Mouse (Mus musculus): ENCODE data around the gene Sp9. TPM values are rescaled to one million over a fixed set of nuclear protein-coding genes. Genes with fewer than 3 reads are reported as not detected.

Sp9 gene
- polyA plus RNA-seq, 1 experiment from 2014 or later: not detected

DNA sequence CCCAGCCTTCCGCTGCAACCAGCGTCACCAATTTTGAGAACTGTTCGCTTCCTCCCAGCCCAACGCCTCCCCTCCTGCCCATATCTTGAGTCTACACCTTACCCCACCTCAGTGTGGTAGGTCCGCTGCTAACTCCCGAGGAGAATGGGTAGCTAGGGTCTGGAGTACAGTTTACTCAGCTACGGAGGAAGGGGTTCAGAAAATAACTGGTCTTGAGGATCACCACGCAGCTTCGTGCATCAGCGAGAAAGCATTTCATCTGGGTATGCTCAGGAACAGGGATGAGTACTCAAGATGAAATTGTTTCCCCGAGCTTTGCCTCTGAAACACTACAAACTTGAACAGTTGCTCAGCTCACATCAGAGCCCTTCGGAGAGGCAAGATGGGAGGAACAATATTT is 3.4 kb upstream of the Sp9 start:
- Histone ChIP-seq H3K27me3 (peaks cover 95% of the 10 kb centered on the region), H3K4me2 (no peak overlapping the region), H3K9me3 (no peaks in the 10 kb centered on the region), H3K9ac (no peak overlapping the region), H3K36me3 (no peaks in the 10 kb centered on the region), H3K4me1 (peaks cover 37% of the 10 kb centered on the region), H3K4me3 (no peak overlapping the region), H3K27ac (no peak overlapping the region)
- WGBS: 2% methylated on average over 12 of the region's 12 CpGs
- no peak for ATAC-seq (ENCODE audit: borderline replicate concordance, extremely low read depth, low FRiP score, low TSS enrichment)

DNA sequence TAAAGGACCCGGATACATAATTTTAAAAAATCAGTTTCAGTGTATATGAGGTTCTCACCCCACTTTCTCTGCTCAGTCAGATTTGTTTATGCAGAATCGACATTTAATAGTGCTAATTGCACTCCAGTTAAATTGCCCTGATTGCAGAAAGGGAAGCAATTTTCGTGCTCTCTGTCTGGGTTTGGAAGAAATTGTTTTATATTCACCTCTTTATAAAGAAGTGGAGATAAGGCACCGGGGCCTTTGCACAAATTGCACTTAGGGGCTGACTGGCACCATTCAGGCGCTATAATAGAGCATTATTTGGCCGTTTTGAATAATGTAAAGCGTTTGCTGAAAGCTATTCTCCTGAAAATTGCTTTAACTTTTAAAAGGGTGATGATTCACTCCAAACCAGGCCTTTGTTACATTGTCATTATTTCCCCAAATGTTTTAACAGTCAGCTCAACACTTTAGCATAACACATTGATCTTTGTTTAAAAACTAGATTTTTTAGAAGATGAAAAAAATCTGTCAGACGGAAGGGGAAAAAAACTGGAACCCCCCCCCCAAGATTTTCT is 2.8 kb upstream of the Sp9 start:
- no peak for ATAC-seq (ENCODE audit: borderline replicate concordance, extremely low read depth, low FRiP score, low TSS enrichment)
- Histone ChIP-seq H3K36me3 (no peaks in the 10 kb centered on the region), H3K9me3 (no peaks in the 10 kb centered on the region), H3K4me2 (no peak overlapping the region), H3K4me3 (no peak overlapping the region), H3K9ac (no peak overlapping the region), H3K4me1 (peaks cover 37% of the 10 kb centered on the region), H3K27me3 (peaks cover 95% of the 10 kb centered on the region), H3K27ac (no peak overlapping the region)
- WGBS: 7% methylated on average over 8 of the region's 8 CpGs

DNA sequence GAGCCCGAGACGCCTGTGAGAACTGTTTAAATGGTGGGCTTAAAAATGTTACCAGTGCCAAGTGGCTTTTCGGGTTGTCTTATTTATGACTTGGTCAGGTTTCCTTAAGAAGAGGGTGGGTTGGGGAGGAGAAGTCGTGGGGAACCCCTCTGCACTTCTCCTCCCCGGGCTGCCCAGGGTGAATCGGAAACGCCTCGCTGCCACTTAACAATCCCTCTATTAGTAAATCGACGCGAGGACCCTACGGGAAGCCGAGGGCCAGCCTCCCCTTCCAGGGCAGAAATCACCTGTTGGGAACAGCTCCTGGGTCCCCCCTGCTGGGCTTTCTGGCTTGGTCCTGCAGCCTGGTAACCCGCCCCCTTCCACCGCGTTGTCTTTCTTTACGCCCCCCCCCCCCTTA is 2.1 kb upstream of the Sp9 start:
- under 1% methylated on average over 17 of the region's 17 CpGs for WGBS
- no peak for ATAC-seq (ENCODE audit: borderline replicate concordance, extremely low read depth, low FRiP score, low TSS enrichment)
- peaks cover 41% of the 10 kb centered on the region for H3K4me1 ChIP-seq

GRCm38 (mm10) chr2:73270071-73270592 is 1.6 kb upstream of the Sp9 start:
- no peak for ATAC-seq (ENCODE audit: borderline replicate concordance, extremely low read depth, low FRiP score, low TSS enrichment)
- Histone ChIP-seq H3K9ac (no peak overlapping the region), H3K36me3 (no peaks in the 10 kb centered on the region), H3K27ac (no peak overlapping the region), H3K4me1 (peaks cover 43% of the 10 kb centered on the region), H3K4me3 (no peak overlapping the region), H3K9me3 (no peaks in the 10 kb centered on the region), H3K27me3 (peaks cover 92% of the 10 kb centered on the region), H3K4me2 (no peak overlapping the region)
- WGBS: 3% methylated on average over 14 of the region's 14 CpGs

More for the DNA sequence above, 2.1 kb upstream of the Sp9 start:
- Histone ChIP-seq H3K27ac (no peak overlapping the region), H3K27me3 (peaks cover 95% of the 10 kb centered on the region), H3K4me3 (no peak overlapping the region), H3K4me2 (no peak overlapping the region), H3K9me3 (no peaks in the 10 kb centered on the region), H3K9ac (no peak overlapping the region), H3K36me3 (no peaks in the 10 kb centered on the region)

- H3K27ac ChIP-seq: no peak overlapping the region
- ATAC-seq (ENCODE audit: borderline replicate concordance, extremely low read depth, low FRiP score, low TSS enrichment): no peak
- no peak overlapping the region for H3K4me2 ChIP-seq
- 1% methylated on average over 38 of the region's 38 CpGs for WGBS
- peak overlapping the region; percentile 1; the same call in 1 of the 2 replicates for H3K4me3 ChIP-seq
- H3K9ac ChIP-seq: no peak overlapping the region
- peaks cover 88% of the 10 kb centered on the region for H3K27me3 ChIP-seq
- peaks cover 43% of the 10 kb centered on the region for H3K4me1 ChIP-seq
- no peaks in the 10 kb centered on the region for H3K36me3 ChIP-seq
- H3K9me3 ChIP-seq: no peaks in the 10 kb centered on the region
Measured at GRCm38 (mm10) chr2:73270593-73271458, 899 bp upstream of the Sp9 start.

DNA sequence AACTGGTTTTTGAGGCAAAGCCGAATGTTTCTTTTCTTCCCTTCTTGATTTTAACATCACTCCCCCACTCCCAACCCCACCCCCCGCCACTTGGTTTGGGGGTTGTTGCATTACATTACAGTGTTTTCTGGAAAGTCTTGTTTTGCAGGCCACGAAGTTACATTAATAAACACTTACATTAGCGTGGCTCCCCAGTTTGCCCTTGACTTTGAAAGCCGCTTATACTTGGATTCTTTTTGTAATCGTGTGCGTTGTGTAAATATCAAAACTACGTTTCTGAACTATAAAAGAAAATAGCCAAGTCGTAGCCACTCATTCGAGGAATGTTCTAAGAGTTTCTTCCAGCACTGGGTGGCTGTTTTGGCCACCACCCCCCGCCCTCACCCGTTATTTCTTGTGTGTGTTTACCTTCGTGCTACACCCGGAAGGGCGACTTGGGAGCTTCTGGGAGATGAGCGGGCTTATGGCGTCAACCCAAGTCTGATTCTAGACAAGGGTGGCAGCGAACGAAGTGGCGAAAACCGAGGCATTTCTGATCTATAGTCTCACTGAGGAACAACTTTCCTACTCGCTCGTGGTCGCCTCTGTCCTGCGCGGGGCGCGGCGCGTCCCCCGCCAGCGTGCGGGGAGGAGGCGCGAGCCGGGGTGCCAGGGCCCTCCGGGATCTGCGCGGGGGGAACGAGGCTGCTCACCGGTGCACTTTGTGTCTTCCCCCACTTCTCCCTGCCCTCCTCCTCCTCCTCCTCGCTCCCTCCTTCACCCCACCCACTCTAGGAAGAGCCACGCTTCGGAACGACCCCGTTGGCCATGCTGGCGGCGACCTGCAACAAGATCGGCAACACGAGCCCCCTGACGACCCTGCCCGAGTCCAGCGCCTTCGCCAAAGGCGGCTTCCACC is 875 bp downstream of the Sp9 start:
- H3K9ac ChIP-seq: peak overlapping the region; percentile 3; the same call in 1 of the 2 replicates
- peak overlapping the region; percentile 39 for H3K4me3 ChIP-seq
- peaks cover 49% of the 10 kb centered on the region for H3K4me1 ChIP-seq
- no peak overlapping the region for H3K27ac ChIP-seq
- H3K36me3 ChIP-seq: no peaks in the 10 kb centered on the region
- H3K4me2 ChIP-seq: peak overlapping the region; percentile 77
- WGBS: under 1% methylated on average over 55 of the region's 55 CpGs
- no peak for ATAC-seq (ENCODE audit: borderline replicate concordance, extremely low read depth, low FRiP score, low TSS enrichment)
- H3K9me3 ChIP-seq: no peaks in the 10 kb centered on the region
- H3K27me3 ChIP-seq: peaks cover 89% of the 10 kb centered on the region

DNA sequence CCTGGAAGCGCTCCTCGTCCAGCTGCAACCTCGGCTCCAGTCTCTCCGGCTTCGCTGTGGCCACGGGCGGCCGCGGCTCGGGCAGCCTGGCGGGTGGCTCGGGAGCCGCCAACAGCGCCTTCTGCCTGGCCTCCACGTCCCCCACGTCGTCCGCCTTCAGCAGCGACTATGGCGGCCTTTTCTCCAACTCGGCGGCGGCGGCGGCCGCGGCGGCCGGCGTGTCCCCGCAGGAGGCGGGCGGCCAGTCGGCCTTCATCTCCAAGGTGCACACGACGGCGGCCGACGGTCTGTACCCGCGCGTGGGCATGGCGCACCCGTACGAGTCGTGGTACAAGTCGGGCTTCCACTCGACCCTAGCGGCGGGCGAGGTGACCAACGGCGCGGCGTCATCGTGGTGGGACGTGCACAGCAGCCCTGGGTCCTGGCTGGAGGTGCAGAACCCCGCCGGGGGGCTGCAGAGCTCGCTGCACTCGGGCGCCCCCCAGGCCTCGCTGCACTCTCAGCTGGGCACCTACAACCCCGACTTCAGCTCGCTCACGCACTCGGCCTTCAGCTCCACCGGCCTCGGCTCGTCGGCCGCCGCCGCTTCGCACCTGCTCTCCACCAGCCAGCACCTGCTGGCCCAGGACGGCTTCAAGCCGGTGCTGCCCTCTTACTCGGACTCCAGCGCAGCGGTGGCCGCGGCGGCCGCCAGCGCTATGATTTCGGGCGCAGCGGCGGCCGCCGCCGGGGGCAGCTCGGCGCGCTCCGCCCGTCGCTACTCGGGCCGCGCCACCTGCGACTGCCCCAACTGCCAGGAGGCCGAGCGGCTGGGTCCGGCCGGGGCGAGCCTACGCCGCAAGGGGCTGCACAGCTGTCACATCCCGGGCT is 1.8 kb downstream of the Sp9 start:
- H3K36me3 ChIP-seq: no peaks in the 10 kb centered on the region
- under 1% methylated on average over 109 of the region's 110 CpGs for WGBS
- H3K4me1 ChIP-seq: peaks cover 52% of the 10 kb centered on the region
- H3K4me3 ChIP-seq: peak overlapping the region; percentile 39
- H3K9me3 ChIP-seq: no peaks in the 10 kb centered on the region
- H3K4me2 ChIP-seq: peak overlapping the region; percentile 77
- H3K27ac ChIP-seq: no peak overlapping the region
- H3K9ac ChIP-seq: 0 out of 2 replicates have a peak overlapping the region, but pooled peaks have one; percentile 3
- peak; percentile 51; the same call in 1 of the 2 replicates for ATAC-seq (ENCODE audit: borderline replicate concordance, extremely low read depth, low FRiP score, low TSS enrichment)
- H3K27me3 ChIP-seq: peaks cover 85% of the 10 kb centered on the region

- Histone ChIP-seq H3K4me3 (peak overlapping the region; percentile 39), H3K4me2 (peak overlapping the region; percentile 77), H3K36me3 (no peaks in the 10 kb centered on the region), H3K27ac (no peak overlapping the region), H3K9ac (no peak overlapping the region), H3K9me3 (no peaks in the 10 kb centered on the region), H3K4me1 (peaks cover 61% of the 10 kb centered on the region), H3K27me3 (peaks cover 85% of the 10 kb centered on the region)
- no peak for ATAC-seq (ENCODE audit: borderline replicate concordance, extremely low read depth, low FRiP score, low TSS enrichment)
- under 1% methylated on average over 86 of the region's 88 CpGs for WGBS
Measured at GRCm38 (mm10) chr2:73274119-73274920, 2.6 kb downstream of the Sp9 start.

- Histone ChIP-seq H3K4me2 (no peak overlapping the region), H3K4me3 (no peak overlapping the region), H3K27ac (no peak overlapping the region), H3K36me3 (no peaks in the 10 kb centered on the region), H3K9me3 (no peaks in the 10 kb centered on the region), H3K4me1 (peaks cover 67% of the 10 kb centered on the region), H3K27me3 (peaks cover 84% of the 10 kb centered on the region), H3K9ac (no peak overlapping the region)
- ATAC-seq (ENCODE audit: borderline replicate concordance, extremely low read depth, low FRiP score, low TSS enrichment): no peak
- 8% methylated on average over 8 of the region's 8 CpGs for WGBS
Measured at GRCm38 (mm10) chr2:73275261-73276040, 3.7 kb downstream of the Sp9 start.

DNA sequence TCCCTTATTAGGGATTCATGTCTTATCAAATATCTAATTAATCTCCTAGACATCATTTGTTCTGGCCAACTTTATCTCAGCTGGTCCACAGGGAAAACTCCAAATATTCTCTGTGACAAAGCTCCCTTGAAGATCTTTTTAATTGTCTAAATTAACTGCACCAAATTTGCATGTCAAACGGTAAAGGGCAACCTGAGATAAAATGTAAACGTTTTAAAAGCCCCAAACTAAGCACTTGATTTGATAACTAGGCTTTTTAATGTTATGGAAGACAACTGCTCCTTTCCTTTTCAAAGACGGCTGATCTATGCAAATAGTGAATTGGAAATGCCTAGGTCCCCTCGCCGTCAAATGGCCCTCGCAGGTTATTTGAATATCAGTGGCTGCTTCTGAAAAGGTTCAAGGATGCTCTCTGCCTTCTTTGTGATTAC is 4.4 kb downstream of the Sp9 start:
- Histone ChIP-seq H3K4me3 (no peak overlapping the region), H3K4me1 (peaks cover 67% of the 10 kb centered on the region), H3K27ac (no peak overlapping the region), H3K9ac (no peak overlapping the region), H3K27me3 (peaks cover 84% of the 10 kb centered on the region), H3K36me3 (no peaks in the 10 kb centered on the region), H3K9me3 (no peaks in the 10 kb centered on the region), H3K4me2 (no peak overlapping the region)
- ATAC-seq (ENCODE audit: borderline replicate concordance, extremely low read depth, low FRiP score, low TSS enrichment): no peak
- under 1% methylated on average over 6 of the region's 6 CpGs for WGBS

Measured in lung, embryonic 15.5 days (tissue).